Mouse (Mus musculus) midbrain, embryonic 10.5 days (tissue): ENCODE measurements around the gene Olfr1094. TPM values are rescaled to one million over a fixed set of nuclear protein-coding genes. Genes with fewer than 3 reads are reported as not detected.

Source experiments
- DNase-seq: peaks from one replicate; pipeline ENCODE4 v3.0.0-alpha.2; 2017; ENCODE audit warnings: low spot score
- H3K27ac ChIP-seq: fragments of 300-500 bp; sonication (generic); replicated peaks from 2 replicates; pipeline ENCODE4 v1.5.1; 2016; ENCODE audit warnings: mild to moderate bottlenecking
- H3K27me3 ChIP-seq: fragments of 300-500 bp; sonication (generic); 2 replicates; pipeline ENCODE4 v1.6.1; 2016; ENCODE audit warnings: low read depth, mild to moderate bottlenecking; ENCODE audit not compliant: poor library complexity, severe bottlenecking
- H3K36me3 ChIP-seq: fragments of 300-500 bp; sonication (generic); 2 replicates; pipeline ENCODE4 v1.6.1; 2016; ENCODE audit warnings: mild to moderate bottlenecking, moderate library complexity
- H3K4me1 ChIP-seq: fragments of 300-500 bp; sonication (generic); 2 replicates; pipeline ENCODE4 v1.6.1; 2016
- H3K4me3 ChIP-seq: fragments of 300-500 bp; sonication (generic); 2 replicates; pipeline ENCODE4 v1.5.1; 2016; ENCODE audit warnings: mild to moderate bottlenecking, moderate library complexity
- H3K9me3 ChIP-seq: fragments of 300-500 bp; sonication (generic); replicated peaks from 2 replicates; pipeline ENCODE4 v1.6.1; 2016; ENCODE audit warnings: mild to moderate bottlenecking
- WGBS: fragments of 180-500 bp; shearing (Covaris S2); methylation state at CpG from one replicate; pipeline ENCODE4 v1.1.7; 2016; 5-methylcytosine and 5-hydroxymethylcytosine counted together
- polyA plus RNA-seq: library from polyadenylated mRNA; unstranded; fragments of >200 nt; fragmentation: Nextera tagmentation; extraction: Ambion mirVana; gene quantifications from 2 replicates; pipeline ENCODE4 v1.2.1, GENCODE M21; 2016

Olfr1094 gene
- not detected in 2 replicates for polyA plus RNA-seq

DNA sequence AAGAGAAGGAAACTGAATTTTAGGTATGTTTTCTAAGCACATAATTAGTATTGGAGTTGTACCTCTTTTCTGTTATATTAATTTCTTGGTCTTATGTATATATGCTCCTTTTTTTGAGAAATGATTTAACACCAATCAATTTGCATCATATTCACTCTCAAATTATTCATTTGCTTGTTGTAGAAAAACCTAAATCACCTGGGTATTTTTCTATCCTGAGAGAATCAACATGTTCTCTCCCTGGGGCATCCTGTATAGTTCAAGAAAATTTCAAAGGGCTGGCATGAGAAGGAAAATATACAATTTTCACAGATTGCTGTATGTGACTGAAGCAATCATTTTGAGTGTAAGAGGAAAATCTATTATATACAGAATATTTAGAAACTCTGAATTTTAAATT lies at the start of gene Olfr1094:
TSS of gene Olfr1094 (plus strand) at position 301 of the 400 bp plus-strand sequence.
- Histone ChIP-seq H3K4me3 (no peak within 1 kb of the TSS), H3K36me3 (no peaks in the 10 kb centered on the region), H3K27ac (no peak within 1 kb of the TSS), H3K27me3 (no peaks in the 10 kb centered on the region), H3K4me1 (no peaks in the 10 kb centered on the region), H3K9me3 (no peaks in the 10 kb centered on the region)
- DNase-seq = no peak

DNA sequence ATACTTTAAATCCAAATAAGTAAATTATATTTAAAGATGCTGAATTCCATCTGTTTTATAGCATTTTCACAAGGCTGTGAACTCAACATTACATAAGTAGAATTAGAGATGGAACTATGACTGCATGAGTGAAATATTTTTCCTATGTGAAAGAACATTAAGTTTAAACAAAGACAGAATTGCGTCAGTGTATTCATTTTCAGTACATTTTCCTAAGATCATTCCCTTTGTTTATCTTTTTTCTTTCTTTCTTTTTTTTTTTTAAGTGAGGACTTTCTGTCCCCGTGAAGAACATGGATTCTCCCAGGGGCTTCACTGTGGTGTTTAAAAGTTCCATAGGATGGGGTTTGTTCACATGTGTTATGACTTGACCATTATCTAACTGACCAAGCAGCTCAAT lies 42.3 kb upstream of the Olfr1094 start, which contains the start of gene Olfr1093:
TSS of gene Olfr1093 (plus strand) at position 301 of the 400 bp plus-strand sequence.
- WGBS = 90% methylated on average over 2 of the region's 2 CpGs
- H3K4me3 ChIP-seq = no peak within 1 kb of the TSS
- DNase-seq = no peak
- no peaks in the 10 kb centered on the region for H3K27me3 ChIP-seq
- no peaks in the 10 kb centered on the region for H3K36me3 ChIP-seq
- H3K4me1 ChIP-seq = no peaks in the 10 kb centered on the region
- H3K9me3 ChIP-seq = no peaks in the 10 kb centered on the region
- no peak within 1 kb of the TSS for H3K27ac ChIP-seq

DNA sequence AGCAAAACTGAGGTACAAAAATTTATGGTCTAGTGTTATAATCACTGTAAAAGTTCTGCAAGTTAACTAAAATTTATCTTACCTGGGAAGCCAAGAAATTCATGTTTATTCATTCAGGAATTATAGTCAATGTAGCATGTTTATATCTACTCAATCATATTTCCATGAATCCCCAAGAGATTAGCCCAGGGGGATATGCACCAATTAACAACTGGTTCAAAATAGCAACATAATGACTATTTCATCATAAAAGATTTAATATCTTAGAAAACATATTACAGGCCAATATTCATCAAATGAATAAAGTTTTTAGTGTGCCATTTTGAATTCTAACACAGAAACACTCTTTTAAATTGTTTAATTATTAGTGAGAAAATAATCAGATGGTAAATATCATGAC lies 14.5 kb upstream of the Olfr1094 start, which contains the start of gene Olfr141:
TSS of gene Olfr141 (minus strand) at position 101 of the 400 bp plus-strand sequence.
- Histone ChIP-seq H3K9me3 (no peaks in the 10 kb centered on the region), H3K4me3 (no peak within 1 kb of the TSS), H3K27ac (no peak within 1 kb of the TSS), H3K27me3 (no peaks in the 10 kb centered on the region), H3K36me3 (no peaks in the 10 kb centered on the region), H3K4me1 (no peaks in the 10 kb centered on the region)
- no peak for DNase-seq

DNA sequence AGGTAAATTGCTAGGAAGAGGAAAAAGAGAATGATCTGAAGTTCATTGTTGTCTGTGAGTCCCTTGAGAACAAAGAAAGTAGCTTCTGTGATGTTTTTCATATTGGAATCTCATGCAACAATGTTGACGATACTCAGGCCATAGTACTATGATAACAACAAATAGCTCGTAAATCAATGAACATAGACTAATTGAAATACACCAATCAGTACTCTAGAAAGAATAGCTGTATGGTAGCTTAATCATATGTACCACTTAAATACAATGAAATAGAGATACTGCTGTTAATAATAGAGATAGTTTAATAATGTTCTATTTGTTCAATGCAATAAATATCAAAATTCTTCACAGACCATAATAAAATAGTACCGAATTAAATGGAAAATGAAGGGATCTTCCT lies 27.1 kb downstream of the Olfr1094 start, which contains the start of gene Olfr1095:
TSS of gene Olfr1095 (minus strand) at position 101 of the 400 bp plus-strand sequence.
- H3K4me3 ChIP-seq = no peak within 1 kb of the TSS
- H3K4me1 ChIP-seq = no peaks in the 10 kb centered on the region
- WGBS = 91% methylated on average over 3 of the region's 3 CpGs
- H3K27me3 ChIP-seq = no peaks in the 10 kb centered on the region
- DNase-seq = no peak
- no peaks in the 10 kb centered on the region for H3K9me3 ChIP-seq
- no peaks in the 10 kb centered on the region for H3K36me3 ChIP-seq
- H3K27ac ChIP-seq = no peak within 1 kb of the TSS

DNA sequence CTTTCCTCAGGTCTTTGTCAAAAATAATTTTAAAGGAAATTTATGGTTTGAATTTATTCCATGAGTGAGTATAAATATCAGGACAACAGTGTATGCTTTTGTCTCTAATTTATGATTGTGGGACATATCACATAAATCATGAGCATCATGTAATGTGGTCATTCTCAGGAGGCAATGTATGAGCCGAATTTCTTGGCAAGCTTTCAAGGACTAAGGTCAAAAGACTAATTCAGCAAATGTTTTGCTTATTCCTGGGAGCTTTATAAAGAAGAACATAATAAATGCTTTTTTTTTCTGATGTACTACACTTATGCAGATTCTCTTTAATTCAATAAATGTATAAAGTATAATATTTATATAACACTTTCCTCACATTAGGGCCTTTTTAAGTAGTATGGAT lies 50.2 kb downstream of the Olfr1094 start, which contains the start of gene Gm13723:
TSS of gene Gm13723 (minus strand) at position 101 of the 400 bp plus-strand sequence.
- DNase-seq = no peak
- Histone ChIP-seq H3K4me1 (no peaks in the 10 kb centered on the region), H3K27me3 (no peaks in the 10 kb centered on the region), H3K9me3 (no peaks in the 10 kb centered on the region), H3K4me3 (no peak within 1 kb of the TSS), H3K36me3 (no peaks in the 10 kb centered on the region), H3K27ac (no peak within 1 kb of the TSS)
- 85% methylated on average over 1 of the region's 1 CpGs for WGBS

Other genes starting within 250 kb of the Olfr1094 start
- gene Olfr1082, start 225.7 kb upstream of the Olfr1094 start, polyA plus RNA-seq = not detected in 2 replicates
- gene Olfr1084, start 184.9 kb upstream of the Olfr1094 start, polyA plus RNA-seq = not detected in 2 replicates
- not detected in 2 replicates for gene Olfr1085, start 162.6 kb upstream of the Olfr1094 start, polyA plus RNA-seq
- gene Olfr1086, start 144.6 kb upstream of the Olfr1094 start, polyA plus RNA-seq = not detected in 2 replicates
- gene Olfr1087, start 126.3 kb upstream of the Olfr1094 start, polyA plus RNA-seq = not detected in 2 replicates
- not detected in 2 replicates for gene Olfr1089, start 91.0 kb upstream of the Olfr1094 start, polyA plus RNA-seq
- gene Olfr1090, start 65.7 kb upstream of the Olfr1094 start, polyA plus RNA-seq = not detected in 2 replicates
- gene Olfr1093, start 42.2 kb upstream of the Olfr1094 start, polyA plus RNA-seq = not detected in 2 replicates
- not detected in 2 replicates for gene Olfr141, start 14.6 kb upstream of the Olfr1094 start, polyA plus RNA-seq
- not detected in 2 replicates for gene Olfr1095, start 27.0 kb downstream of the Olfr1094 start, polyA plus RNA-seq
- gene Gm13723, start 50.1 kb downstream of the Olfr1094 start, polyA plus RNA-seq = not detected in 2 replicates
- not detected in 2 replicates for gene Olfr1097, start 67.6 kb downstream of the Olfr1094 start, polyA plus RNA-seq
- gene Olfr1098, start 99.9 kb downstream of the Olfr1094 start, polyA plus RNA-seq = not detected in 2 replicates
- not detected in 2 replicates for gene Olfr1099, start 136.0 kb downstream of the Olfr1094 start, polyA plus RNA-seq
- gene Olfr1100, start 155.3 kb downstream of the Olfr1094 start, polyA plus RNA-seq = not detected in 2 replicates
- not detected in 2 replicates for gene Olfr1101, start 166.6 kb downstream of the Olfr1094 start, polyA plus RNA-seq
- not detected in 2 replicates for gene Olfr1102, start 173.7 kb downstream of the Olfr1094 start, polyA plus RNA-seq
- gene Olfr1104, start 202.4 kb downstream of the Olfr1094 start, polyA plus RNA-seq = not detected in 2 replicates
- not detected in 2 replicates for gene Olfr1105, start 211.9 kb downstream of the Olfr1094 start, polyA plus RNA-seq
- gene Olfr1106, start 227.6 kb downstream of the Olfr1094 start, polyA plus RNA-seq = not detected in 2 replicates